Mouse (Mus musculus): ENCODE measurements at regions not wholly inside any gene's neighbourhood (a gene's known extent, or its start where the extent isn't known, plus 50 kb on each side); places are given as distances from the start of the nearest gene placed in this dataset.

- TF ChIP-seq CTCF (IDR thresholded peaks at IDR 0.05; ENCODE audit: borderline replicate concordance, insufficient read depth, low read depth, low read length) (no peak), POLR2A (IDR thresholded peaks at IDR 0.05; ENCODE audit: borderline replicate concordance, insufficient read depth, low read length) (no peak)
These were observed 333.5 kb downstream of the Ppargc1a start for GRCm38 (mm10) chr5:51234004-51234355.

Data from cerebellum, adult 2 months (tissue).